Mouse (Mus musculus) heart, postnatal 25 days (tissue): Measurements from ENCODE around the gene Esp36. TPM values are rescaled to one million over a fixed set of nuclear protein-coding genes. Genes with fewer than 3 reads are reported as not detected.
"Not testable (repeated sequence)": the region's sequence is repeated elsewhere in the genome, so short reads cannot be mapped to it uniquely, and the experiment has no call there.

Experiments
- DNase-seq: peaks from one replicate; pipeline ENCODE4 v3.0.0; 2022; ENCODE audit warnings: low spot score
- intact Hi-C: fragments of 180-260 bp; cut with DNase I; formaldehyde crosslinking; loops from one replicate; pipeline ENCODE4 v1.15.1; 2025
- total RNA-seq, 2 experiments: library from RNA; stranded (reverse); gene quantifications; 2 replicates each; pipeline ENCODE4 v1.2.3; 2021

Gene Esp36
- total RNA-seq: not detected

- intact Hi-C loops: no loop called here
- no peak for DNase-seq
Measured at GRCm38 (mm10) chr17:38420085-38420484, at the start of gene Esp36. Gene Esp36, minus strand, starts transcription at chr17:38420185.

- intact Hi-C loops, DNase-seq: not testable (repeated sequence)
Measured at GRCm38 (mm10) chr17:38456206-38456605, 36.2 kb upstream of the Esp36 start.

GRCm38 (mm10) chr17:38450688-38451087, 30.7 kb upstream of the Esp36 start:
- intact Hi-C loops: no loop called here
- DNase-seq: no peak

GRCm38 (mm10) chr17:38406135-38406534, 13.8 kb downstream of the Esp36 start:
- DNase-seq: no peak
- intact Hi-C loops: no loop called here

- intact Hi-C loops: no loop called here
- DNase-seq: no peak
Measured at GRCm38 (mm10) chr17:38391821-38392220, 28.2 kb downstream of the Esp36 start.

Other genes with a start within 250 kb of the Esp36 start
- gene Olfr134, start 248.8 kb downstream of the Esp36 start, total RNA-seq: not detected
- gene Olfr135, start 215.8 kb downstream of the Esp36 start, total RNA-seq: not detected
- not detected for gene Olfr138, start 159.2 kb downstream of the Esp36 start, total RNA-seq
- not detected for gene Olfr137, start 112.6 kb downstream of the Esp36 start, total RNA-seq
- gene Olfr136, start 90.4 kb downstream of the Esp36 start, total RNA-seq: not detected
- not detected for gene Esp34, start 134.0 kb upstream of the Esp36 start, total RNA-seq
- gene Esp31, start 219.3 kb upstream of the Esp36 start, total RNA-seq: not detected